Mouse (Mus musculus) 3T3-L1 (cell line): Measurements from ENCODE around the gene Ak3.

ENCODE experiments used
- DNase-seq: peaks from one replicate; pipeline ENCODE4 v3.0.0-alpha.2; 2015; ENCODE audit warnings: low read depth, low spot score

The Ak3 gene

GRCm38 (mm10) chr19:29047334-29048170 is at the start of gene Ak3:
Ak3 (minus strand) TSS chr19:29047961.
- peak; percentile 68 for DNase-seq

GRCm38 (mm10) chr19:29092194-29092593 is 44.4 kb upstream of the Ak3 start:
- no peak for DNase-seq

- no peak for DNase-seq
Measured at GRCm38 (mm10) chr19:29088628-29089027, 40.9 kb upstream of the Ak3 start.

- no peak for DNase-seq
Measured at GRCm38 (mm10) chr19:29074802-29075201, 27.0 kb upstream of the Ak3 start.

GRCm38 (mm10) chr19:29069195-29069594 is 21.4 kb upstream of the Ak3 start:
- no peak for DNase-seq

- no peak for DNase-seq
Measured at GRCm38 (mm10) chr19:29066981-29067471, 19.3 kb upstream of the Ak3 start.

GRCm38 (mm10) chr19:29064451-29065102 is 16.8 kb upstream of the Ak3 start:
- no peak for DNase-seq

- peak; percentile 96 for DNase-seq
Measured at GRCm38 (mm10) chr19:29063577-29064363, 16.0 kb upstream of the Ak3 start.

GRCm38 (mm10) chr19:29063009-29063408 is 15.2 kb upstream of the Ak3 start:
- no peak for DNase-seq

GRCm38 (mm10) chr19:29060299-29060698 is 12.5 kb upstream of the Ak3 start:
- no peak for DNase-seq

GRCm38 (mm10) chr19:29059688-29060087 is 11.9 kb upstream of the Ak3 start:
- no peak for DNase-seq

- no peak for DNase-seq
Measured at GRCm38 (mm10) chr19:29058741-29059140, 11.0 kb upstream of the Ak3 start.

- no peak for DNase-seq
Measured at GRCm38 (mm10) chr19:29055469-29055868, 7.7 kb upstream of the Ak3 start.

- no peak for DNase-seq
Measured at GRCm38 (mm10) chr19:29054594-29054993, 6.8 kb upstream of the Ak3 start.

- DNase-seq: no peak
Measured at GRCm38 (mm10) chr19:29052786-29053185, 5.0 kb upstream of the Ak3 start.

GRCm38 (mm10) chr19:29050186-29050980 is 2.6 kb upstream of the Ak3 start:
- peak; percentile 49 for DNase-seq

GRCm38 (mm10) chr19:29049401-29050075 is 1.8 kb upstream of the Ak3 start:
- DNase-seq: no peak

- DNase-seq: peak; percentile 51
Measured at GRCm38 (mm10) chr19:29046961-29047333, 814 bp downstream of the Ak3 start.

GRCm38 (mm10) chr19:29045956-29046650 is 1.7 kb downstream of the Ak3 start:
- DNase-seq: no peak

GRCm38 (mm10) chr19:29045369-29045768 is 2.4 kb downstream of the Ak3 start:
- DNase-seq: no peak
